ENCODE assay signal across 29 mouse cellular contexts in the genomic region with DNA sequence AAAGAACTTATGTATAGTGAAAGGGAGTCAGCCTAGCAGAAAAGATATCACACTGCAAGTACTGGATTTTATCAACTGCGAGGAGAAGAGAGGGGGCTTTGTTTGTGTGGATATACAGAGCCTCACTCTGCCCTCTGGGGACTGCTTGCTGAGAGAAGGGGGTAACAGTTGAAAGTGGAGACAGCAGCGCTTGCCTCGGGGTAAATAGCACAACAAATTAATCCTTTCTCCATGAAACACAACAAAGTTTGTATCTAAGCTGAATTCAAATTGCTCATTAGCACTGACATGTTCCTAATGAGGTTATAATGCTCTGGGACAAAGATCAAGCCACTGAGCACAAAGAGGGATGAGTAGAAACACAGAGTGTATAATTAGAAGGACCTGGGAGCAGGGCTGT.
DNase-seq lines count a peak whose midpoint lies in the region; ATAC-seq lines count a peak whose summit lies in the region.
"Had no signal": no experiment of that assay in that cellular context is flagged by ENCODE, and none has a peak within 500 bp of the region (broad histone marks: within the 10 kb centered on the region; RNA-seq: fewer than 3 reads in every experiment).

No protein-coding gene starts in this region.

- H3K27ac ChIP-seq in midbrain, embryonic 14.5 days (replicated peaks; ENCODE audit: low read depth, low read length) = no peak overlapping the region
- H3K27ac ChIP-seq in midbrain, embryonic 11.5 days (ENCODE audit: low read depth, low read length) = no peak overlapping the region
- H3K27ac ChIP-seq in embryonic facial prominence, embryonic 10.5 days (replicated peaks) = no peak overlapping the region
- H3K27ac ChIP-seq: gastrocnemius, adult 2 months; hindbrain, embryonic 12.5 days; hindbrain, postnatal 0 days; intestine, embryonic 15.5 days; liver, embryonic 14.5 days; macrophage; stomach, postnatal 0 days had no signal

- WGBS in midbrain, embryonic 14.5 days = 32% methylated on average over 3 of the region's 3 CpGs
- 42% methylated on average over 3 of the region's 3 CpGs for WGBS in midbrain, embryonic 11.5 days
- 16% methylated on average over 3 of the region's 3 CpGs for WGBS in embryonic facial prominence, embryonic 10.5 days

- H3K4me2 ChIP-seq in midbrain, embryonic 14.5 days (ENCODE audit: low read length) = no peak overlapping the region
- no peak overlapping the region for H3K4me2 ChIP-seq in midbrain, embryonic 11.5 days
- H3K4me2 ChIP-seq: hindbrain, embryonic 12.5 days; intestine, embryonic 15.5 days had no signal

- 0 out of 2 replicates have a peak, but pooled peaks cover 3% of the 10 kb centered on the region for H3K4me1 ChIP-seq in midbrain, embryonic 14.5 days (ENCODE audit: control insufficient read depth, insufficient read depth, low read length)
- H3K4me1 ChIP-seq in midbrain, embryonic 11.5 days (ENCODE audit: control insufficient read depth, insufficient read depth, low read length) = no peaks in the 10 kb centered on the region
- H3K4me1 ChIP-seq in embryonic facial prominence, embryonic 10.5 days = no peaks in the 10 kb centered on the region
- H3K4me1 ChIP-seq: intestine, embryonic 15.5 days had no signal

- H3K4me3 ChIP-seq in midbrain, embryonic 14.5 days (replicated peaks; ENCODE audit: low read depth, low read length) = no peak overlapping the region
- H3K4me3 ChIP-seq in midbrain, embryonic 11.5 days (ENCODE audit: low read depth, low read length) = no peak overlapping the region
- H3K4me3 ChIP-seq in embryonic facial prominence, embryonic 10.5 days = no peak overlapping the region
- H3K4me3 ChIP-seq: gastrocnemius, adult 2 months; hindbrain, embryonic 12.5 days; intestine, embryonic 15.5 days had no signal

- H3K27me3 ChIP-seq in midbrain, embryonic 14.5 days (ENCODE audit: control insufficient read depth, insufficient read depth, low read length) = no peaks in the 10 kb centered on the region
- H3K27me3 ChIP-seq in midbrain, embryonic 11.5 days (ENCODE audit: control insufficient read depth, insufficient read depth, low read length) = no peaks in the 10 kb centered on the region
- no peaks in the 10 kb centered on the region for H3K27me3 ChIP-seq in embryonic facial prominence, embryonic 10.5 days (replicated peaks; ENCODE audit: low read depth, poor library complexity, severe bottlenecking)
- H3K27me3 ChIP-seq: CH12.LX; hindbrain, embryonic 12.5 days; intestine, embryonic 15.5 days had no signal

- no peak overlapping the region for H3K9ac ChIP-seq in midbrain, embryonic 14.5 days (replicated peaks; ENCODE audit: low read length)
- no peak overlapping the region for H3K9ac ChIP-seq in midbrain, embryonic 11.5 days (ENCODE audit: low read length)
- H3K9ac ChIP-seq: hindbrain, embryonic 12.5 days; intestine, embryonic 15.5 days; liver, embryonic 14.5 days had no signal

- ATAC-seq in midbrain, embryonic 14.5 days (ENCODE audit: low FRiP score, low TSS enrichment) = no peak
- ATAC-seq in midbrain, embryonic 11.5 days (ENCODE audit: low FRiP score) = no peak
- ATAC-seq: forebrain, embryonic 16.5 days; hindbrain, postnatal 0 days; intestine, embryonic 15.5 days; midbrain, embryonic 16.5 days had no signal

- H3K36me3 ChIP-seq in midbrain, embryonic 14.5 days (ENCODE audit: control insufficient read depth, insufficient read depth, low read length) = no peaks in the 10 kb centered on the region
- H3K36me3 ChIP-seq in midbrain, embryonic 11.5 days (ENCODE audit: control insufficient read depth, insufficient read depth, low read length) = no peaks in the 10 kb centered on the region
- H3K36me3 ChIP-seq in embryonic facial prominence, embryonic 10.5 days (replicated peaks) = no peaks in the 10 kb centered on the region
- H3K36me3 ChIP-seq: hindbrain, embryonic 12.5 days; intestine, embryonic 15.5 days had no signal

- DNase-seq in embryo, embryonic 10.5 days (ENCODE audit: low spot score) = peak; percentile 15
- DNase-seq in embryo, embryonic 10 days (ENCODE audit: low spot score) = no peak
- DNase-seq in midbrain, embryonic 14.5 days = peak; percentile 54
- no peak for DNase-seq in midbrain, embryonic 11.5 days (ENCODE audit: low spot score, missing footprints)
- DNase-seq in embryonic facial prominence, embryonic 10.5 days (ENCODE audit: low spot score) = peak; percentile 10
- DNase-seq in retina, postnatal 7 days (ENCODE audit: low read depth, low spot score) = peak; percentile 5
- DNase-seq in thymus, postnatal 25 days = no peak
- DNase-seq: adrenal gland, adult 8-10 months; cerebellum, adult 11 months; cerebellum, adult 9-10 months; cerebellum, postnatal 36 days; gastrocnemius, adult 2 months; heart, postnatal 14 days; kidney, adult 2 months; kidney, postnatal 4 days; layer of hippocampus, postnatal 36 days; liver; lung, adult 2 months; lung, postnatal 10 days; right cerebral cortex, postnatal 4 days had no signal

- no peaks in the 10 kb centered on the region for H3K9me3 ChIP-seq in midbrain, embryonic 14.5 days (ENCODE audit: control insufficient read depth, low read length)
- no peaks in the 10 kb centered on the region for H3K9me3 ChIP-seq in midbrain, embryonic 11.5 days (ENCODE audit: control insufficient read depth, low read length)
- H3K9me3 ChIP-seq in embryonic facial prominence, embryonic 10.5 days = no peaks in the 10 kb centered on the region
- H3K9me3 ChIP-seq: hindbrain, embryonic 12.5 days; intestine, embryonic 15.5 days had no signal

Comparison
In these comparisons a context has a peak if more than half of its experiments do, and no peak if none do; other contexts are left out.
1. DNase-seq: peak in embryo, embryonic 10.5 days (single experiment), midbrain, embryonic 14.5 days (single experiment), embryonic facial prominence, embryonic 10.5 days (single experiment) and retina, postnatal 7 days (single experiment); none in embryo, embryonic 10 days (single experiment), midbrain, embryonic 11.5 days (single experiment) and thymus, postnatal 25 days (single experiment).